Mouse (Mus musculus) midbrain, embryonic 16.5 days (tissue): ENCODE measurements at regions not wholly inside any gene's neighbourhood (a gene's known extent, or its start where the extent isn't known, plus 50 kb on each side); places are given as distances from the start of the nearest gene placed in this dataset.
A peak's percentile ranks its signal among the peaks of the same experiment; 100 is the strongest.

ENCODE experiments used
- ATAC-seq: fragments of 200-750 bp; cut with Nextera tagmentation; 2 replicates; pipeline ENCODE4 v1.8.0; 2017; ENCODE audit warnings: moderate TSS enrichment
- H3K27ac ChIP-seq: fragments of 300-500 bp; sonication (generic); 2 replicates; pipeline ENCODE4 v1.5.1; 2014; ENCODE audit warnings: mild to moderate bottlenecking, low read length, mixed read lengths
- H3K27me3 ChIP-seq: fragments of 300-500 bp; sonication (generic); 2 replicates; pipeline ENCODE4 v1.6.1; 2014; ENCODE audit warnings: low read depth, low read length, mixed read lengths; ENCODE audit not compliant: control insufficient read depth, insufficient read depth
- H3K36me3 ChIP-seq: fragments of 300-500 bp; sonication (generic); 2 replicates; pipeline ENCODE4 v1.6.1; 2014; ENCODE audit warnings: mild to moderate bottlenecking, low read length, moderate library complexity, mixed read lengths; ENCODE audit not compliant: control insufficient read depth, insufficient read depth
- H3K4me1 ChIP-seq: fragments of 300-500 bp; sonication (generic); 2 replicates; pipeline ENCODE4 v1.6.1; 2014; ENCODE audit warnings: mild to moderate bottlenecking, low read length, mixed read lengths; ENCODE audit not compliant: control insufficient read depth, insufficient read depth
- H3K4me2 ChIP-seq: fragments of 300-500 bp; sonication (generic); 2 replicates; pipeline ENCODE4 v1.6.1; 2014; ENCODE audit warnings: mild to moderate bottlenecking, low read length, mixed read lengths
- H3K4me3 ChIP-seq: fragments of 300-500 bp; sonication (generic); 2 replicates; pipeline ENCODE4 v1.5.1; 2014; ENCODE audit warnings: low read depth, mild to moderate bottlenecking, low read length, moderate library complexity, mixed read lengths
- H3K9ac ChIP-seq: fragments of 300-500 bp; sonication (generic); 2 replicates; pipeline ENCODE4 v1.6.1; 2014; ENCODE audit warnings: low read depth, low read length, mixed read lengths
- H3K9me3 ChIP-seq: fragments of 300-500 bp; sonication (generic); replicated peaks from 2 replicates; pipeline ENCODE4 v1.6.1; 2014; ENCODE audit warnings: mild to moderate bottlenecking, low read length, mixed read lengths; ENCODE audit not compliant: control insufficient read depth, poor library complexity, severe bottlenecking
- WGBS: fragments of 180-500 bp; shearing (Covaris S2); extraction: QIAGEN DNeasy Blood & Tissue Kit; methylation state at CpG from one replicate; pipeline ENCODE4 v1.1.7; 2014; 5-methylcytosine and 5-hydroxymethylcytosine counted together

- ATAC-seq = peak; percentile 85
- Histone ChIP-seq H3K9ac (no peak overlapping the region), H3K4me1 (no peaks in the 10 kb centered on the region), H3K27me3 (no peaks in the 10 kb centered on the region), H3K9me3 (no peaks in the 10 kb centered on the region), H3K36me3 (no peaks in the 10 kb centered on the region), H3K4me2 (no peak overlapping the region), H3K4me3 (no peak overlapping the region), H3K27ac (no peak overlapping the region)
- WGBS = 56% methylated on average over 10 of the region's 10 CpGs
Measured at GRCm38 (mm10) chr12:9166218-9166908, 136.6 kb downstream of the Ttc32 start.

DNA sequence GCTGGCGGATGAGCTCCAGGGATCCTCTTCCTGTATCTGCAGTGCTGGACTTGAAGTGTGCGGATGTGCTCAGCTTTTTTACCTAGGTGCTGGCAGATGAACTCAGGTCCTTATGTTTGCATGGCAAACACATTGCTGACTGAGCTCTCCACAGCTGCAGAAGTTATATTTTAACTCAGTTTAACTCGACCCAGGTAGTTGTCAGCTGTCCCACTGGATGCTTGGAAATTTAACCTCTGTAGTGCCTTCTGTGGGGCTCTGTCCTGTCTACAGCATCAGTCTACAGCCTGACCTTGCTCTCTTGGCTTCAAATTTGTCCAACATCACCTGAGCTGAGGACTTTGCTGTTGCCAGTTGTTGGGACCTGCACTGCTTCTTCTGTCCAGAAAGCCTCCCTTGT is 139.2 kb downstream of the Ttc32 start:
- H3K36me3 ChIP-seq = no peaks in the 10 kb centered on the region
- no peak for ATAC-seq
- no peak overlapping the region for H3K27ac ChIP-seq
- 83% methylated on average over 3 of the region's 3 CpGs for WGBS
- H3K9ac ChIP-seq = no peak overlapping the region
- no peaks in the 10 kb centered on the region for H3K4me1 ChIP-seq
- no peak overlapping the region for H3K4me3 ChIP-seq
- H3K4me2 ChIP-seq = no peak overlapping the region
- no peaks in the 10 kb centered on the region for H3K9me3 ChIP-seq
- no peaks in the 10 kb centered on the region for H3K27me3 ChIP-seq

DNA sequence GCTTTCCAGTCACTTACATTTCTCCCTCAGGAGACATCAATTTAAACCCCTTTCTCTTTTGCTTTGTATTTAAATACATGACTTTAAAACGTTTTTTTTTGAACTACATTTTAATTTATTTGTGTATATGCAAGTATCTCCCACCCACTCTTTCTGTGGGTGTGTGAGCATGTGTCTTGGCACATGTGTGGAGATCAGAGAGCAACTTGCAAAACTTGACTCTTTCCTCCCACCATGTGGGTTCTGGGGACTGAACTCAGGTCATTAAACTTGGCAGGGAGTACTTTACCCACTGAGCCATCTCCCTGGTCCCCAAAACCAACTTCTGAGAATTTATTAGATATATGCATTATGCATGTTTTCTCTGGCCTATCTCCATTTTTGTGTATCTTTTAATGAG is 143.9 kb downstream of the Ttc32 start:
- H3K36me3 ChIP-seq = no peaks in the 10 kb centered on the region
- no peaks in the 10 kb centered on the region for H3K9me3 ChIP-seq
- no peak overlapping the region for H3K27ac ChIP-seq
- H3K27me3 ChIP-seq = no peaks in the 10 kb centered on the region
- ATAC-seq = 0 out of 2 replicates have a peak, but pooled peaks have one; percentile 51
- no peak overlapping the region for H3K4me2 ChIP-seq
- H3K4me1 ChIP-seq = 0 out of 2 replicates have a peak, but pooled peaks cover 2% of the 10 kb centered on the region
- H3K9ac ChIP-seq = no peak overlapping the region
- H3K4me3 ChIP-seq = no peak overlapping the region
- 9% methylated on average over 1 of the region's 1 CpGs for WGBS

- Histone ChIP-seq H3K9me3 (no peaks in the 10 kb centered on the region), H3K4me3 (no peak overlapping the region)
- 44% methylated on average over 9 of the region's 9 CpGs for WGBS
Measured at GRCm38 (mm10) chr12:9174327-9174726, 144.5 kb downstream of the Ttc32 start.

DNA sequence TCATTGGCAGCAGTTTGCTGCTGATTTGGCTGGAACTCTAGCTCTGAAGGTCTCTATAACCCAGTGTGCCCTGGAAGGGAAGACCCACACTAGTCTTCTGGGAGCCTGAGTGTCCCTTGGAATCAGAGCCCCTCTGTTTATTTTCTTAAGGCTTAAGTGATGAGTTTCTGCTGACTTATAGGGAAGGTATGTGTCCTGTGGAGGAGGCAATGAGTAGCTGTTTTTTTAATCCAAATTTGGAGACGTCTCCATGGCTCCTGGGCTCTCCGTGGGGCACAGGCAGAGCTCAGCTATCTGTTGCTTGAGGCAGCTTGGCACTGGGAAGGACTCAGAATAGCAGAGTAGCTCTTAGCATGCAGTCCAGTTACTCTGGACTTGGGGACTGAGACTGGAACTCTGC is 146.4 kb downstream of the Ttc32 start:
- no peaks in the 10 kb centered on the region for H3K9me3 ChIP-seq
- no peak for ATAC-seq
- 84% methylated on average over 2 of the region's 2 CpGs for WGBS
- H3K4me1 ChIP-seq = 0 out of 2 replicates have a peak, but pooled peaks cover 2% of the 10 kb centered on the region
- H3K27ac ChIP-seq = no peak overlapping the region
- no peak overlapping the region for H3K4me2 ChIP-seq
- H3K4me3 ChIP-seq = no peak overlapping the region
- H3K27me3 ChIP-seq = no peaks in the 10 kb centered on the region
- no peaks in the 10 kb centered on the region for H3K36me3 ChIP-seq
- H3K9ac ChIP-seq = no peak overlapping the region

More at GRCm38 (mm10) chr12:9174327-9174726, 144.5 kb downstream of the Ttc32 start:
- H3K27ac ChIP-seq = no peak overlapping the region
- no peak overlapping the region for H3K9ac ChIP-seq
- no peak overlapping the region for H3K4me2 ChIP-seq
- 0 out of 2 replicates have a peak, but pooled peaks cover 2% of the 10 kb centered on the region for H3K4me1 ChIP-seq
- peak; percentile 45; the same call in 1 of the 2 replicates for ATAC-seq
- no peaks in the 10 kb centered on the region for H3K27me3 ChIP-seq
- no peaks in the 10 kb centered on the region for H3K36me3 ChIP-seq

GRCm38 (mm10) chr12:9178626-9179025 is 148.8 kb downstream of the Ttc32 start:
- ATAC-seq = no peak
- no peak overlapping the region for H3K4me2 ChIP-seq
- H3K9me3 ChIP-seq = no peaks in the 10 kb centered on the region
- H3K27me3 ChIP-seq = no peaks in the 10 kb centered on the region
- 0 out of 2 replicates have a peak, but pooled peaks cover 2% of the 10 kb centered on the region for H3K4me1 ChIP-seq
- H3K4me3 ChIP-seq = no peak overlapping the region
- H3K9ac ChIP-seq = no peak overlapping the region
- no peaks in the 10 kb centered on the region for H3K36me3 ChIP-seq
- 68% methylated on average over 4 of the region's 4 CpGs for WGBS
- H3K27ac ChIP-seq = no peak overlapping the region

GRCm38 (mm10) chr12:9180677-9181076 is 150.9 kb downstream of the Ttc32 start:
- Histone ChIP-seq H3K36me3 (no peaks in the 10 kb centered on the region), H3K4me2 (no peak overlapping the region), H3K4me3 (no peak overlapping the region), H3K9me3 (no peaks in the 10 kb centered on the region), H3K4me1 (no peaks in the 10 kb centered on the region), H3K27me3 (no peaks in the 10 kb centered on the region), H3K27ac (no peak overlapping the region), H3K9ac (no peak overlapping the region)
- 66% methylated on average over 4 of the region's 4 CpGs for WGBS
- ATAC-seq = no peak

GRCm38 (mm10) chr12:9191721-9192120 is 161.9 kb downstream of the Ttc32 start:
- Histone ChIP-seq H3K27me3 (no peaks in the 10 kb centered on the region), H3K4me2 (no peak overlapping the region), H3K9me3 (no peaks in the 10 kb centered on the region), H3K4me1 (no peaks in the 10 kb centered on the region), H3K36me3 (no peaks in the 10 kb centered on the region), H3K27ac (no peak overlapping the region), H3K9ac (no peak overlapping the region), H3K4me3 (no peak overlapping the region)
- ATAC-seq = no peak
- WGBS = 76% methylated on average over 5 of the region's 5 CpGs

DNA sequence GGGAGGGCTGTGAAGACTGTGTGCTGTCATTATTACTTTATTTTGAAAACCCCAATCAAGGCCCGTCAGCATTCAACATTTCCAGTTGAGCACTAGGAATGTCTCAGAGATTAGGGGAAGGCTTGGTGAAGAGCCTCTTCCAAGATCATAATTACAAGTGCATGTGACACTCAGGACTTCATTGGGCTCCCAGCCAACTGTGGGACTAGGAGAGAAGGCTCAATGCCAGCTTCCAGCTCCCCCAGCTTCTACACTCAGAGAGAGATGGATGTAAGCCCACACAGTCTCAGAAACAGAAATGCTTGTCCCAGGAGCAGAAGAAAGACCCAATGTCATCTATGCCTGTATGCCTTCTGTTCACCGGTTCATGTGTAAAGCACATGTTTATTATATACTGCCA is 169.5 kb downstream of the Ttc32 start:
- no peak overlapping the region for H3K27ac ChIP-seq
- H3K9ac ChIP-seq = no peak overlapping the region
- H3K4me1 ChIP-seq = no peaks in the 10 kb centered on the region
- H3K9me3 ChIP-seq = no peaks in the 10 kb centered on the region
- no peaks in the 10 kb centered on the region for H3K27me3 ChIP-seq
- WGBS = 90% methylated on average over 2 of the region's 2 CpGs
- no peaks in the 10 kb centered on the region for H3K36me3 ChIP-seq
- no peak overlapping the region for H3K4me2 ChIP-seq
- no peak for ATAC-seq
- no peak overlapping the region for H3K4me3 ChIP-seq
